Mouse (Mus musculus): ENCODE measurements around the gene Cs. TPM values are rescaled to one million over a fixed set of nuclear protein-coding genes. Genes with fewer than 3 reads are reported as not detected.

Cs gene
- total RNA-seq, 2 experiments from 2014 or later, result 216 to 218 TPM

DNA sequence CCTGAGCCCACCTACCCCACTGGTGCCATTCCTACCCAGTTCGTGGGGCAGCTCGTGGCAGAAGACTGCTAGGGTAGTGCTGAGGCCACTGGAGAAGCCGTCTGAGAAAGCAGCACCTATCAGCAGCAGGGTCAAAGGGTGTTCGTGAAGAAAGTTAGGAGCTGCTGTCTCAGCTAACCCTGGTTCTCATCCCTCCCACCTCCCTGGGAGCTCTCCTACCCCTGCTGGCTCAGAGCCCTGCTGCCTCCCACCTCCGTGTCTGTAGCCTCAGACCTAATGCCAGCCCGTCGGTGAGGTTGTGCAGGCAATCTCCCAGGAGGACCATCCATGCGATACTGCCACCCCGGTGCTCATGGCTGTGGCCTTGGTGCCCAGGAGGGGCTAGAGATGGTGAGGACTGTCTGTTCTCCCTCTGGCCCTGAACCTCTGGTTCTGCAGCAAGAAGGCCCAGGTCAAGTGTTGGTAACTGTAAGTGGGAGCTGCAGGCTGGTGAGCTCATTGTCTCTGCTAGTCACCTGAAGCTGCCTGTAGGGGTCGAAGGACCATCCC, 59.3 kb downstream of the Cs start:
- no peak overlapping the region for H3K4me3 ChIP-seq
- intact Hi-C loops (cut with DNase I), result no loop called here
- no peak overlapping the region for H3K27ac ChIP-seq
- DNase-seq (ENCODE audit: extremely low spot score in 1 of 2, low spot score in 2 of 2), result no peak
- no peak for TF ChIP-seq CTCF (IDR thresholded peaks at IDR 0.05)

DNA sequence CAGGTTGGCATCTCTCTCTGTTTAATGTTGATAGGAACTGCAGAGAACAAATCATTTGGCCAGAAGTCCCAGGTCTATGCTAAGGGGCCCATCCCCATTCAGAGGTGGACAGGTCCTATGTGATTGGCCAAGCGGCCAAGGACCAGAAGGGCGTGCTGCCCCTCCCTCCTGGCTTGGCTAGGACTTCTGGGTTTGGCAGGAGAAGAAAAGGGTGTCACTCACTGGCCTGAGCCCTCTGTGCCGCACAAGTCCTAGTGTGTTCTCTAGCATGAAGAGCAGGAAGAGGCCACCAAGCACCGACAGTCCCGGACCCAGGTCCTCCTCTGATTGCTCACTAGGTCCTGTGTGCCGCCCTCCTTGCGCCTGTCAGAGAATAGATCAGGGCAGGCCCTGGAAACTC, 59.9 kb downstream of the Cs start:
- Histone ChIP-seq H3K4me3 (no peak overlapping the region), H3K27ac (no peak overlapping the region)
- DNase-seq (ENCODE audit: extremely low spot score in 1 of 2, low spot score in 2 of 2), result no peak
- TF ChIP-seq CTCF (IDR thresholded peaks at IDR 0.05), result no peak
- intact Hi-C loops (cut with DNase I), result no loop called here

GRCm38 (mm10) chr10:128400338-128400737, 62.8 kb downstream of the Cs start:
- Histone ChIP-seq H3K27ac (no peak overlapping the region), H3K4me3 (no peak overlapping the region)
- intact Hi-C loops (cut with DNase I), result no loop called here
- no peak for DNase-seq (ENCODE audit: extremely low spot score in 1 of 2, low spot score in 2 of 2)
- no peak for TF ChIP-seq CTCF (IDR thresholded peaks at IDR 0.05)

DNA sequence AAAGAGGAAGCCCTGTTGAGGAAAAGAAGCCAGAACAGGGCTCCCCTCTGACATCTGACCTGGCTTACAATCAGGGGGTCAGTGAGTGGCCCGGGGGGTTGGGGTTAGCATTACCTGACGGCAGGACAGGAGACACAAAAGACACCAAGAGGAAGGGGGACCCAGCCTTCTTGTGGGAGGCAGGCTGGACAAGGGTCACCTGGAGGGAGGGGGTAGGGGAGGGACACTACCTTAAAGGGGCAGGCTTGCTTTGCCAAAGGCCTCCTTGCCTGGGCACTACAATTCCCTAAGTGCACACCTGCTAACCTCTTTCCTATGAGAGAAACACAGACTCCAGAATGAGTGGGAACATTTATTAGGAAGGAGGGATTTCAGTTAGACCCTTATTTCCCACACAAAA, 63.5 kb downstream of the Cs start, which contains the start of gene Slc39a5:
Gene Slc39a5, minus strand, starts transcription at position 174 of the 400 bp plus-strand sequence.
- no peak for TF ChIP-seq CTCF (IDR thresholded peaks at IDR 0.05)
- Histone ChIP-seq H3K4me3 (no peak within 1 kb of the TSS), H3K27ac (no peak within 1 kb of the TSS)
- intact Hi-C loops (cut with DNase I), result no loop called here
- no peak for DNase-seq (ENCODE audit: extremely low spot score in 1 of 2, low spot score in 2 of 2)

- TF ChIP-seq CTCF (IDR thresholded peaks at IDR 0.05), result no peak
- H3K27ac ChIP-seq, result no peak overlapping the region
- intact Hi-C loops (cut with DNase I), result no loop called here
- no peak for DNase-seq (ENCODE audit: extremely low spot score in 1 of 2, low spot score in 2 of 2)
- H3K4me3 ChIP-seq, result no peak overlapping the region
Measured at GRCm38 (mm10) chr10:128401638-128402037, 64.1 kb downstream of the Cs start.

DNA sequence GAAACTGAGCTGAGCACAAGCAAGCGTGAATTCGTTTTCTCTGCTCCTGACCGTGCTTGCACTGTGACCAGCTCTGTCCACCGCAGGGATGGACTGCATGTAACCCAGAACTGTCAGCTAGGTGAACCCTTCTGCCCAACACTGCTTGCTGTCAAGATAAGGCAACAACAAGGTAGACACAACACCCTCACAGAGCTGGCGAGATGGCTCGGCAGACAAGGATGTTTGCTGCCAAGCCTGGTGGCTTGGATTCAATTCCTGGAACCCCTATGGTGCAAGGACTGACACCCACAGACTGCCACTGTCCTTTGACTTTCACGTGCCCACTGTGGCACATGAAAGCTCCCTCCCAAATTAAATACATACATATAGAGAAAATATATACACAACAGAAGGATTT, 66.4 kb downstream of the Cs start:
- no peak for TF ChIP-seq CTCF (IDR thresholded peaks at IDR 0.05)
- no peak for DNase-seq (ENCODE audit: extremely low spot score in 1 of 2, low spot score in 2 of 2)
- intact Hi-C loops (cut with DNase I), result no loop called here
- H3K4me3 ChIP-seq, result no peak overlapping the region
- no peak overlapping the region for H3K27ac ChIP-seq

DNA sequence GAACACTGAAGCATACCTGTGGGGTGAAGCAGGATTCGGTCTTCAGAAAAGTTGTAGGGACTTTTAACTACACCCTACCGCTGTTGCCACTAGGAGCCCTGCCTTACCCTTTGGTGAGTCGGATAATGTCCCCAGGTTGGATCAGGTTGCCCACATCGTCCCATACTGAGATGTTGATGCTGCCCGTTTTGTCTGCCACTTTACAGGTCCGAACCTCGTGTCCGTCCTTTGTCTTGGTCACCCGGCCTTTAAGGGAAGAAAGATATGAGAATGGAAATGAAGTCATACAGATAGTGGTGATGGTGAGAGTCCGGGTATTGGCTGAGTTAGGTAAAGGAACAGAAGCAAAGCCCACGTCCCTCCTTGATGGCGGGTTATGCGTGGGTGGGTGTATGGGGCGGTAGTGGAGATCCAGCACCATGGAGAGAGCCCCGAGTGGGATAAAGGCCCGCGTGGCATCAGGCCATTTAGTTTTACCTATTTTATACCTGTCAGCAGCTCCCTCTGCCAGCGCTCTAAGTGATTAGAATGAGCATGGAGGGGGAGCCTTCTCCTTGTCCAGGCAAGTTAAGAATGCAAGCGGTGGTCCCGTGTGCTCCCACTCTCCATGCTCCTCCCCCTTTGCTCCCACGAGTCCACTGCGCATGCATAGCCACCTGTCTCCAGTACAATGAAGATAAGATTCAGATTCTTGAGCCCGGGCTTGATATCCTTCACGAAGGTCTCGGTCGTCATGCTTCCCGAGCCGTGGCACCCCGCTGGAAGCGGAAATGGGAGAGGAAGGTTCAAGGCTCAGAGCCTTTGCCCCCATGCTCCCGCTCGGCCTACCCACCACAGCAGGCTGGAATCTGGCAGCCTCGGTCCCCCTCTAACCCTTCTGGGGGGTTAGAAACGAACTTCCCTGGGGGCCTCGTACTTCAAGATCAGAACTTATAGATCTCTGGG, 71.3 kb downstream of the Cs start:
- peak overlapping the region; percentile 95 for H3K27ac ChIP-seq
- no peak for TF ChIP-seq CTCF (IDR thresholded peaks at IDR 0.05)
- intact Hi-C loops (cut with DNase I), result loop anchor here (1.0 to 2.0 kb wide), 3 partner anchors 30 to 50 kb away; partner anchors contain the start of genes Coq10a and Smarcc2
- H3K4me3 ChIP-seq, result peak overlapping the region; percentile 86
- peak in 1 of 2 experiments; percentile 45 for DNase-seq (ENCODE audit: extremely low spot score in 1 of 2, low spot score in 2 of 2)

GRCm38 (mm10) chr10:128409692-128410559, 72.4 kb downstream of the Cs start:
- Histone ChIP-seq H3K4me3 (peak overlapping the region; percentile 86), H3K27ac (peak overlapping the region; percentile 95)
- peak; percentile 96 to 97 for DNase-seq (ENCODE audit: extremely low spot score in 1 of 2, low spot score in 2 of 2)
- intact Hi-C loops (cut with DNase I), result loop anchor here (1.0 to 2.0 kb wide), 3 partner anchors 31 to 49 kb away; partner anchors contain the start of genes Coq10a and Smarcc2
- peak; percentile 81 for TF ChIP-seq CTCF (IDR thresholded peaks at IDR 0.05)

- peak overlapping the region; percentile 91 for H3K4me3 ChIP-seq
- peak overlapping the region; percentile 95 for H3K27ac ChIP-seq
- TF ChIP-seq CTCF (IDR thresholded peaks at IDR 0.05), result no peak
- DNase-seq (ENCODE audit: extremely low spot score in 1 of 2, low spot score in 2 of 2), result no peak
- intact Hi-C loops (cut with DNase I), result no loop called here
Measured at GRCm38 (mm10) chr10:128410560-128410845, 73.0 kb downstream of the Cs start.

- peak; percentile 94 to 96 for DNase-seq (ENCODE audit: extremely low spot score in 1 of 2, low spot score in 2 of 2)
- no peak for TF ChIP-seq CTCF (IDR thresholded peaks at IDR 0.05)
- Histone ChIP-seq H3K27ac (peak within 1 kb of the TSS; percentile 95), H3K4me3 (peak within 1 kb of the TSS; percentile 91)
- intact Hi-C loops (cut with DNase I), result no loop called here
Measured at GRCm38 (mm10) chr10:128411211-128412054, 73.9 kb downstream of the Cs start, which contains the start of the genes Nabp2 and Rnf41. TSS of gene Nabp2 (minus strand) at chr10:128411492. TSS of gene Rnf41 (plus strand) at chr10:128411657.

DNA sequence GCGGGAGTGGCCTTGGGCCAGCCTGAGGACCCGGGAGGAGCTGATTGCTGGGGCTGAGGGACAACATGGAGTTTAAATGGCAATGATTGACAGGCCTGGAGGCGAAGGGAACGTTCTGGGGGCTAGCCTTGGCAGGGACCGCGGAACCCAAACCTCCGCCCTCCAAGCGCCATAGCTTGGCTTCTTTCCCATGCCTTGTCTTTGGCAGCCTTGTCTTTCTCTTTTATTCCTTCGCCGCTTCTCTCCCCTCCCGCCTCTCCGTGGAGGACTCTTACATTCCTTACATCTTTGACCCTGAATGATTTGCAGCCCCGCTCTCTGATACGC, 74.5 kb downstream of the Cs start:
- no peak for DNase-seq (ENCODE audit: extremely low spot score in 1 of 2, low spot score in 2 of 2)
- Histone ChIP-seq H3K27ac (peak overlapping the region; percentile 95), H3K4me3 (peak overlapping the region; percentile 91)
- TF ChIP-seq CTCF (IDR thresholded peaks at IDR 0.05), result no peak
- intact Hi-C loops (cut with DNase I), result no loop called here

Small RNA genes within 50 kb of the gene (microRNA-seq; reads per million reads assigned to microRNA genes)
- gene Gm25361, result 0 reads per million in 2 experiments
- gene Gm26308, result 0 to 0.24 reads per million in 2 experiments
- gene Mir6914, result 0.24 to 0.96 reads per million in 2 experiments
- gene Mir6915, result 3.9 to 6.0 reads per million in 2 experiments

Other genes with a start within 250 kb of the Cs start
- gene Baz2a, start 246.2 kb upstream of the Cs start, total RNA-seq (2021), result 10 to 100 TPM; 42.2 to 45.1 TPM
- gene Rbms2, start 157.4 kb upstream of the Cs start, total RNA-seq (2021), result 10 to 100 TPM; 15.6 to 16.4 TPM
- 10 to 100 TPM; 36.2 to 37.1 TPM for gene Gls2, start 143.3 kb upstream of the Cs start, total RNA-seq (2021)
- gene Spryd4, start 125.9 kb upstream of the Cs start, total RNA-seq (2021), result 10 to 100 TPM in 1 of 2 experiments, 1 to 10 TPM in 1; 9.5 to 10.4 TPM
- gene Mip, start 111.9 kb upstream of the Cs start, total RNA-seq (2021), result not detected
- 1 to 10 TPM; 8.2 to 9.1 TPM for gene Timeless, start 105.7 kb upstream of the Cs start, total RNA-seq (2021)
- not detected for gene Apon, start 83.6 kb upstream of the Cs start, total RNA-seq (2021)
- gene Apof, start 69.1 kb upstream of the Cs start, total RNA-seq (2021), result not detected
- gene Stat2, start 67.2 kb upstream of the Cs start, total RNA-seq (2021), result 10 to 100 TPM; 29.2 to 31.5 TPM
- not detected for gene Il23a, start 39.0 kb upstream of the Cs start, total RNA-seq (2021)
- gene Pan2, start 34.4 kb upstream of the Cs start, total RNA-seq (2021), result 10 to 100 TPM; 15.8 TPM
- gene Cnpy2, start 15.3 kb upstream of the Cs start, total RNA-seq (2021), result 10 to 100 TPM; 66.8 to 67.5 TPM
- gene Coq10a, start 31.3 kb downstream of the Cs start, total RNA-seq (2021), result 10 to 100 TPM; 53.0 to 54.6 TPM
- gene Ankrd52, start 39.4 kb downstream of the Cs start, total RNA-seq (2021), result 10 to 100 TPM; 60.8 to 63.9 TPM
- gene Slc39a5, start 63.5 kb downstream of the Cs start, total RNA-seq (2021), result not detected
- gene Nabp2, start 73.8 kb downstream of the Cs start, total RNA-seq (2021), result 10 to 100 TPM; 87.0 to 91.1 TPM
- 10 to 100 TPM; 74.0 to 76.6 TPM for gene Rnf41, start 73.9 kb downstream of the Cs start, total RNA-seq (2021)
- gene Smarcc2, start 121.5 kb downstream of the Cs start, total RNA-seq (2021), result 100 to 1,000 TPM; 253 to 254 TPM
- gene Myl6, start 156.4 kb downstream of the Cs start, total RNA-seq (2021), result 100 to 1,000 TPM; 555 to 562 TPM
- 10 to 100 TPM; 30.7 to 32.9 TPM for gene Myl6b, start 161.0 kb downstream of the Cs start, total RNA-seq (2021)
- gene Esyt1, start 188.1 kb downstream of the Cs start, total RNA-seq (2021), result 10 to 100 TPM; 10.2 to 10.4 TPM
- gene Zc3h10, start 210.0 kb downstream of the Cs start, total RNA-seq (2021), result 10 to 100 TPM; 12.4 to 15.7 TPM
- 1,000 to 10,000 TPM; 1,506 to 1,537 TPM for gene Rpl41, start 211.6 kb downstream of the Cs start, total RNA-seq (2021)
- gene Pa2g4, start 228.3 kb downstream of the Cs start, total RNA-seq (2021), result 10 to 100 TPM; 51.7 to 58.0 TPM